Mouse (Mus musculus) cerebellum, adult 2 months (tissue): ENCODE results near the gene Pbx1. TPM values are rescaled to one million over a fixed set of nuclear protein-coding genes. Genes with fewer than 3 reads are reported as not detected.

Experiments used
- DNase-seq, 2 experiments: peaks; one replicate each; pipeline ENCODE4 v3.0.0; 2021
- H3K27ac ChIP-seq: fragments of 200-500 bp; 2 replicates; pipeline ENCODE4 v1.5.1; 2012; ENCODE audit warnings: low read length, control low read depth, inconsistent platforms; ENCODE audit not compliant: insufficient read depth
- H3K27me3 ChIP-seq: fragments of 200-500 bp; 2 replicates; pipeline ENCODE4 v1.6.1; 2012; ENCODE audit warnings: inconsistent platforms, mild to moderate bottlenecking, low read length, moderate library complexity; ENCODE audit not compliant: control insufficient read depth, insufficient read depth
- H3K4me1 ChIP-seq: fragments of 200-500 bp; 2 replicates; pipeline ENCODE4 v1.6.1; 2011; ENCODE audit warnings: low read length; ENCODE audit not compliant: control insufficient read depth, insufficient read depth
- H3K4me3 ChIP-seq: fragments of 200-500 bp; replicated peaks from 2 replicates; pipeline ENCODE3; 2011; ENCODE audit warnings: mild to moderate bottlenecking, low read depth, low read length, control low read depth; ENCODE audit not compliant: insufficient read depth
- CTCF ChIP-seq: fragments of 200-500 bp; IDR thresholded peaks from 2 replicates; pipeline ENCODE4 v1.5.1; 2011; ENCODE audit warnings: low read depth, mild to moderate bottlenecking, control low read depth, low read length, moderate library complexity, borderline replicate concordance; ENCODE audit not compliant: insufficient read depth
- POLR2A ChIP-seq: fragments of 200-500 bp; IDR thresholded peaks from 2 replicates; pipeline ENCODE4 v1.6.1; 2011; ENCODE audit warnings: low read length, control low read depth, borderline replicate concordance; ENCODE audit not compliant: insufficient read depth
- WGBS: fragments of 180-500 bp; shearing (Covaris S2); methylation state at CpG from one replicate; pipeline ENCODE4 v1.1.7; 2018; 5-methylcytosine and 5-hydroxymethylcytosine counted together
- polyA plus RNA-seq: library from polyadenylated mRNA; depleted of rRNA; stranded (reverse); fragments of >200 nt; gene quantifications from 2 replicates; pipeline ENCODE4 v1.2.3, GENCODE M21; 2012

Gene Pbx1
- polyA plus RNA-seq, 1 experiment: 34.9 TPM

- Histone ChIP-seq H3K27me3 (no peaks in the 10 kb centered on the region), H3K4me3 (no peak overlapping the region), H3K4me1 (peaks cover 10% of the 10 kb centered on the region), H3K27ac (no peak overlapping the region)
- 93% methylated on average over 4 of the region's 4 CpGs for WGBS
- TF ChIP-seq CTCF (no peak), POLR2A (no peak)
- DNase-seq: no peak
Measured at GRCm38 (mm10) chr1:168271207-168271606, 160.9 kb downstream of the Pbx1 start.

DNA sequence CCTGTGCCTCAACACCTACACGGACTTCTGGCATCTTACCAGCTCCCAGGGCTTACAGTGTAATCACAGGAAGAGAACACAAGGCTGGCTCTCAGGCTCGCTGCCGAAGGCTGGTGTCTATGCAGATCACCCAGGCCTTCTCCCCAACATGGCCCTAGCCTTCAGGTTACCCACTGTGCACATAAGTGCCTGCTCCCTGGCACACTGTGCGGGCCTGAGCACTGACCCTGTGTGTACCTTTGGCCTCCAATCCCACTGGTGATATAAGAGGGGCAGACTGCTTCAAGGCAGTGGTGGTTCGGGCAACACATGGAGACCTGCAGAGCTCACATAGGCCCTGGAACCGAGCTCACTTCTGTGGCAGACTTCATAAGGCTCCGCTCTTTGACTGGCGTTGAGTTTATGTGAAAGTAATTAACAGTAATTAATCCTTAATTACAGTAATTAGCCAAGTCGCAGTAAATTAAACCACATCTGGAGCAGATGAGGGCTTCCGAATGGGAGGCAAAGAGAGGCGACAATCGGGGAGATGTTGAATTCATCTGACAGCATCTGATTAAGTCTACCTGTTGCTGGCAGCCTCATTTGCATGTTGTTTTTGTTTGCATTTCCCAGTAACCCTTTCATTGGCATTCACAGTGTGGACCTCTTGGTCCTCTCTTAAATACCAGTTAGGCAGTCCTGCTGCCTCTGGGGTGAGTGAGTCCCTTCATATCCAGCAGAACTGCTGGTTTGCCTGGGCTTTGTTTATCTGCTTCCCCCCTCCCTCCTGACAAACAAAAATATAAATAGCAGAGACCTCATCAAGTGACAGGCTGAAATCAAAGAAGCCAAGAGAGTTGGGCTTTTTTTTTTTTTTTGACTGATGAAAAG is 163.1 kb downstream of the Pbx1 start:
- Histone ChIP-seq H3K27ac (no peak overlapping the region), H3K4me3 (no peak overlapping the region), H3K4me1 (peaks cover 10% of the 10 kb centered on the region), H3K27me3 (no peaks in the 10 kb centered on the region)
- DNase-seq: no peak
- WGBS: 60% methylated on average over 12 of the region's 12 CpGs
- TF ChIP-seq CTCF (no peak), POLR2A (no peak)

GRCm38 (mm10) chr1:168268224-168268623 is 163.8 kb downstream of the Pbx1 start:
- DNase-seq: no peak
- Histone ChIP-seq H3K4me1 (peaks cover 10% of the 10 kb centered on the region), H3K4me3 (no peak overlapping the region), H3K27ac (no peak overlapping the region), H3K27me3 (no peaks in the 10 kb centered on the region)
- WGBS: 92% methylated on average over 4 of the region's 4 CpGs
- TF ChIP-seq POLR2A (no peak), CTCF (no peak)

DNA sequence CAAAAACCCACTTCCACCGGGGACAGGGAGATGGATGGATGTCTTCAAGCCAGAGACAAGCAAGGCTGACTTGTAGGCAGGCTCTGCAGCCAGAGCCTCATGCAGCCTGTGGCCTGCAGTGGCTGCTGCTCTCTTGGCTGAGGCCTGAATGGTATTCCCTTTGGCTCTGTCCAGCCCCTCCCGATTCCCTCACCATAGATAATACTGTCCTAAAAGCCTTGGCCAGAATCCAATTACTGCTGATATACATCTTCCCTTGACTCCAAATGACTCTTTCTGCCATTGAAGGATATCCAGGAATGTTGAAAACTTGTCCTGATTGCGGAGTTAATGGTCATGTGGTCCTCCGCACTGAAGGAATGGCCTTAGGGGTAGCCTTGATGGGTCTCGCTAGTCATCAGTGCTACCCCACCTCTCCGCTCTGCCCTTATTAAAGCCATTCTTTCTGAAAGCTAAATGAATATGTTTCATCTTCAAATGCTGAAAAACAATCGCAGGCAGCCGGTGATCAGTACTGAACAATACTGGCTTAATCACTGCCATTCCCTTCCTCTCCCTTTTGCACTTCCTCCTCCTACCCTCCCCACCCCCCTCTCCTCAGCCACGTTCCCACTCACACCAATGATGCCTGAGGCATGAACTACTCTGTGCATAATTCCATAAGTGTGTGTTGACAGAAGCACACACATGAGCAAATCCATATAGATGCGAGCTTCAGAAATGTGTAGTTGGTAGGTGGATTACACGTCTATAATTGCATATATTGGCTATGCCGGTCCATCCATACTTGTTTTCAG is 166.3 kb downstream of the Pbx1 start:
- Histone ChIP-seq H3K4me1 (peaks cover 3% of the 10 kb centered on the region), H3K27me3 (no peaks in the 10 kb centered on the region), H3K4me3 (no peak overlapping the region), H3K27ac (no peak overlapping the region)
- no peak for TF ChIP-seq CTCF
- TF ChIP-seq POLR2A: no peak
- no peak for DNase-seq
- WGBS: 86% methylated on average over 12 of the region's 12 CpGs

DNA sequence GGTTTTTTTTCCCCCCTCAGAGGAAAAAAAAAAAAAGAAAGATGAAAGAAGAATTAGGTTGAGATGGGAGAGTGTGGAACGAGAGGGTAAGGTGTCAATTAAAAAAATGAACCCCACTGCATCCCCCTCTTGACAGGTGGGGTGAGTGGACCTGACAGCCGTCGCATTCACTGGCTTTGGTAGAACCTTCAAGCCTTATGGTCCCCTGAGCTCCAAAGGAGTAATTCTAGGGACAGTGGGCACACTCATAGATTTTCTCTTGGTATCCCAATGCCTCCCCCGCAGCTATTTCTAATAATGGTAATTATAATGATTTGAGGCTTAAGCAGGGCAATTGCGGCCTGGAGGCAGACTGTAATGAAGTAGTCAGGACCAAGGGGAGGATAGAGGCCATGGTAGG is 167.0 kb downstream of the Pbx1 start:
- TF ChIP-seq CTCF (no peak), POLR2A (no peak)
- Histone ChIP-seq H3K4me3 (no peak overlapping the region), H3K27me3 (no peaks in the 10 kb centered on the region), H3K4me1 (peaks cover 3% of the 10 kb centered on the region), H3K27ac (no peak overlapping the region)
- 93% methylated on average over 5 of the region's 5 CpGs for WGBS
- no peak for DNase-seq

DNA sequence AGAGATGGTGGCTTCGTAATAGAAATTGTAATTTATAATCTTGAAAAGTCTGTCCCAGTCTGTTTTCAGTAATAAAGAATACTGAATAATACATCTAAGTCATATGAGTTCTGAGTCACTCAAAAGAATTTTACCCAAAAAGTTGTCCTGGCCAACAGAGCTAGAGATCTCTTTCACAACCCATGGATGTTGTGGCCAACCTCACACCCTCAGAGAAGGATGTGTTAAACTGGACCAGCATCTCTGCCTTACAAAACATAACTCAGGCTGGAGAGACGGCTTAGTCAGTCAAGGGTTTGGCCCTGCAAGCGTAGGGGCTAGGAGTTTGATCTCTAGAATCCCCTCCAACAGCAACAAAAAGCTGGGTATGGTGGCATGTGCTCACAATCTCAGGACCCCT is 171.7 kb downstream of the Pbx1 start:
- Histone ChIP-seq H3K4me3 (no peak overlapping the region), H3K4me1 (no peaks in the 10 kb centered on the region), H3K27ac (no peak overlapping the region), H3K27me3 (no peaks in the 10 kb centered on the region)
- 93% methylated on average over 3 of the region's 3 CpGs for WGBS
- no peak for DNase-seq
- no peak for TF ChIP-seq POLR2A
- TF ChIP-seq CTCF: no peak

DNA sequence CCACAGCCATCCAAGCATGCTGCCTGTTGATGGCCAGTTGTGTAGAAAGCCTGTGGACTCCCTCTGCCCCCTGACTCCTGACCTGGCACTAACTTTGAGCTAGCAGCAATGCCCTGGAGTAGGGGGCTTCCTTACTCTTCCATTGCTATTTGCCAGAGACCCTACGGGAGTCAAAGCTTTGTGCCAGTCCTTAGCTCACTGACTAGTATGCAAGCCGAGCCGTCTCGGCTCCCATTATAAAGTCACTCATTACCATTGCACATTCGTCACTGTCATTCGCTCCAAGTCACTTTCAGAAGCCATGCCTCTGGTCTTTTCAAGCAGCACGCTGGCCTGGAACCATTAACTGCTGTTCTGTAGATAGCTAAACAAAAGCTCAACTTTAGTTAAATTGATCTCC is 173.2 kb downstream of the Pbx1 start:
- H3K27me3 ChIP-seq: no peaks in the 10 kb centered on the region
- 65% methylated on average over 7 of the region's 7 CpGs for WGBS
- TF ChIP-seq POLR2A (no peak), CTCF (no peak)

More for the DNA sequence above, 173.2 kb downstream of the Pbx1 start:
- DNase-seq: no peak
- Histone ChIP-seq H3K4me3 (no peak overlapping the region), H3K4me1 (no peaks in the 10 kb centered on the region), H3K27ac (no peak overlapping the region)
